Mouse (Mus musculus): ENCODE measurements around the gene Snx7.

The Snx7 gene

GRCm38 (mm10) chr3:117868637-117869323 is at the start of gene Snx7:
Snx7 (minus strand) TSS chr3:117868936.
- DNase-seq (ENCODE audit: low spot score in 2 of 2): peak; percentile 77 to 90

- DNase-seq (ENCODE audit: low spot score in 2 of 2): no peak
These were observed 46.7 kb upstream of the Snx7 start for GRCm38 (mm10) chr3:117915420-117915819.

- DNase-seq (ENCODE audit: low spot score in 2 of 2): no peak
These were observed 25.0 kb upstream of the Snx7 start for GRCm38 (mm10) chr3:117893736-117894135.

- no peak for DNase-seq (ENCODE audit: low spot score in 2 of 2)
These were observed 6.7 kb upstream of the Snx7 start for GRCm38 (mm10) chr3:117875450-117875849.

- DNase-seq (ENCODE audit: low spot score in 2 of 2): no peak
These were observed 4.6 kb upstream of the Snx7 start for GRCm38 (mm10) chr3:117873209-117873863.

- peak in 1 of 2 experiments; percentile 7 for DNase-seq (ENCODE audit: low spot score in 2 of 2)
These were observed 584 bp upstream of the Snx7 start for GRCm38 (mm10) chr3:117869324-117869715.

GRCm38 (mm10) chr3:117868091-117868490 is 645 bp downstream of the Snx7 start:
- peak in 1 of 2 experiments; percentile 9 for DNase-seq (ENCODE audit: low spot score in 2 of 2)

GRCm38 (mm10) chr3:117866696-117867407 is 1.9 kb downstream of the Snx7 start:
- no peak for DNase-seq (ENCODE audit: low spot score in 2 of 2)

GRCm38 (mm10) chr3:117865621-117866020 is 3.1 kb downstream of the Snx7 start:
- DNase-seq (ENCODE audit: low spot score in 2 of 2): no peak

GRCm38 (mm10) chr3:117862951-117863350 is 5.8 kb downstream of the Snx7 start:
- DNase-seq (ENCODE audit: low spot score in 2 of 2): no peak

GRCm38 (mm10) chr3:117861977-117862434 is 6.7 kb downstream of the Snx7 start:
- no peak for DNase-seq (ENCODE audit: low spot score in 2 of 2)

GRCm38 (mm10) chr3:117858996-117859395 is 9.7 kb downstream of the Snx7 start:
- DNase-seq (ENCODE audit: low spot score in 2 of 2): no peak

- DNase-seq (ENCODE audit: low spot score in 2 of 2): no peak
These were observed 15.0 kb downstream of the Snx7 start for GRCm38 (mm10) chr3:117853729-117854128.

- DNase-seq (ENCODE audit: low spot score in 2 of 2): no peak
These were observed 16.7 kb downstream of the Snx7 start for GRCm38 (mm10) chr3:117852054-117852361.

- DNase-seq (ENCODE audit: low spot score in 2 of 2): no peak
These were observed 17.3 kb downstream of the Snx7 start for GRCm38 (mm10) chr3:117851278-117852053.

GRCm38 (mm10) chr3:117848866-117849265 is 19.9 kb downstream of the Snx7 start:
- DNase-seq (ENCODE audit: low spot score in 2 of 2): no peak

GRCm38 (mm10) chr3:117842658-117843057 is 26.1 kb downstream of the Snx7 start:
- DNase-seq (ENCODE audit: low spot score in 2 of 2): no peak

- no peak for DNase-seq (ENCODE audit: low spot score in 2 of 2)
These were observed 28.7 kb downstream of the Snx7 start for GRCm38 (mm10) chr3:117839867-117840545.

- DNase-seq (ENCODE audit: low spot score in 2 of 2): no peak
These were observed 30.7 kb downstream of the Snx7 start for GRCm38 (mm10) chr3:117838020-117838419.

- DNase-seq (ENCODE audit: low spot score in 2 of 2): no peak
These were observed 42.1 kb downstream of the Snx7 start for GRCm38 (mm10) chr3:117826486-117827200.

GRCm38 (mm10) chr3:117823218-117823617 is 45.5 kb downstream of the Snx7 start:
- no peak for DNase-seq (ENCODE audit: low spot score in 2 of 2)
